Mouse (Mus musculus) forebrain, embryonic 11.5 days (tissue): ENCODE measurements at regions not wholly inside any gene's neighbourhood (a gene's known extent, or its start where the extent isn't known, plus 50 kb on each side); places are given as distances from the start of the nearest gene placed in this dataset.
"Not testable (repeated sequence)": the region's sequence is repeated elsewhere in the genome, so short reads cannot be mapped to it uniquely, and the experiment has no call there.

Source experiments
- ATAC-seq: fragments of 200-750 bp; cut with Nextera tagmentation; replicated peaks from 2 replicates; pipeline ENCODE4 v1.8.0; 2017; ENCODE audit warnings: moderate TSS enrichment; ENCODE audit not compliant: low FRiP score
- DNase-seq: peaks from one replicate; pipeline ENCODE4 v3.0.0-alpha.2; 2017; ENCODE audit warnings: low spot score
- H3K27ac ChIP-seq: fragments of 300-500 bp; sonication (generic); 2 replicates; pipeline ENCODE4 v1.5.1; 2014; ENCODE audit warnings: low read depth, low read length
- H3K27me3 ChIP-seq: fragments of 300-500 bp; sonication (generic); 2 replicates; pipeline ENCODE4 v1.6.1; 2014; ENCODE audit warnings: mild to moderate bottlenecking, low read length, mixed read lengths; ENCODE audit not compliant: control insufficient read depth, insufficient read depth
- H3K36me3 ChIP-seq: fragments of 300-500 bp; sonication (generic); 2 replicates; pipeline ENCODE4 v1.6.1; 2014; ENCODE audit warnings: mild to moderate bottlenecking, low read length, moderate library complexity, mixed read lengths; ENCODE audit not compliant: control insufficient read depth, insufficient read depth
- H3K4me1 ChIP-seq: fragments of 300-500 bp; sonication (generic); replicated peaks from 2 replicates; pipeline ENCODE4 v1.6.1; 2014; ENCODE audit warnings: low read length, mixed read lengths; ENCODE audit not compliant: control insufficient read depth, insufficient read depth
- H3K4me2 ChIP-seq: fragments of 300-500 bp; sonication (generic); 2 replicates; pipeline ENCODE4 v1.6.1; 2014; ENCODE audit warnings: low read depth, mild to moderate bottlenecking, low read length, moderate library complexity, mixed read lengths; ENCODE audit not compliant: severe bottlenecking
- H3K4me3 ChIP-seq: fragments of 300-500 bp; sonication (generic); 2 replicates; pipeline ENCODE4 v1.5.1; 2014; ENCODE audit warnings: low read depth, low read length
- H3K9ac ChIP-seq: fragments of 300-500 bp; sonication (generic); 2 replicates; pipeline ENCODE4 v1.6.1; 2014; ENCODE audit warnings: low read length
- H3K9me3 ChIP-seq: fragments of 300-500 bp; sonication (generic); 2 replicates; pipeline ENCODE4 v1.6.1; 2016; ENCODE audit warnings: low read length, mixed read lengths; ENCODE audit not compliant: control insufficient read depth
- WGBS: fragments of 180-500 bp; shearing (Covaris S2); extraction: QIAGEN DNeasy Blood & Tissue Kit; methylation state at CpG from one replicate; pipeline ENCODE4 v1.1.7; 2014; 5-methylcytosine and 5-hydroxymethylcytosine counted together

DNA sequence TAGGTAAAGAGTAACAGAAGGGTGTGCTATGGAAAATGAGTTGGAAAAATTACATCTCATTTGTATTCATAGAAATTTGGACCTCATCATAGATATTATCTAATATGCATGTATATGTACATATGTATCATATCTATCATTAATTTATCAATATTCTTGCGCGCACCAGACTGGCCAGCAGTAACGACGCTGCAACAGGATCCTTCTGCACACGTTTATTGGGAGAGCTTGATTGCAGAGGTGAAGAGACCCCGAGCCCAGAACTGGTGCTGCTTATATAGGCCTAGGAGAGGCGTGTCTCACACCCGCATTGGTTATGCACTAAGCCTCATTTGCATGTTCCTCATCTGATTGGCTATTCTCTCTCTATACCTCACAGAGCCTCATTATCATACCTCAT, 83.8 kb upstream of the Abca1 start:
- H3K4me1 ChIP-seq, H3K27me3 ChIP-seq, DNase-seq, H3K27ac ChIP-seq, H3K4me2 ChIP-seq, H3K9me3 ChIP-seq, H3K4me3 ChIP-seq, H3K36me3 ChIP-seq, ATAC-seq, H3K9ac ChIP-seq: not testable (repeated sequence)
- WGBS, result 91% methylated on average over 8 of the region's 8 CpGs

DNA sequence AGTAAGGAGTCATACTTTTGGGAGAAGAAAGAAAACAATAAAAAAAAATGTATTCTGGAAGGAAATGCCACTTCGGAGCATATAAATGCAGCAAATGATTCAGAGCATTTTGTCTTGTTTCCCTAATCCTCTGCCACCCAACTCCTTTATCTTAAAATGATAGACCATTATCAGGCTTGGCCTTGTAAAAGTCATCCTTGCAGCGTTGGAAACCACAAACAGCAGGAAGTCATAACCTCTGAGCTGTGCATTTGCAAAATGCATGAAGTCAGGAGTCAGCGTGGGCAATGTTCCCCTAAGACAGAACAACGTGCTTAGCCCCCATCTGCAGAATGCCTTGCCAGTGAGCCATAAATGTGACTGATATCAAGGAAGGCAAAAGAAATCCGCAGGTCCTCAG, 80.2 kb upstream of the Abca1 start:
- no peak for ATAC-seq
- Histone ChIP-seq H3K9ac (no peak overlapping the region), H3K4me3 (no peak overlapping the region), H3K4me1 (no peaks in the 10 kb centered on the region), H3K36me3 (no peaks in the 10 kb centered on the region), H3K27me3 (no peaks in the 10 kb centered on the region), H3K27ac (no peak overlapping the region), H3K9me3 (no peaks in the 10 kb centered on the region), H3K4me2 (no peak overlapping the region)
- WGBS, result 82% methylated on average over 5 of the region's 5 CpGs
- DNase-seq, result no peak

DNA sequence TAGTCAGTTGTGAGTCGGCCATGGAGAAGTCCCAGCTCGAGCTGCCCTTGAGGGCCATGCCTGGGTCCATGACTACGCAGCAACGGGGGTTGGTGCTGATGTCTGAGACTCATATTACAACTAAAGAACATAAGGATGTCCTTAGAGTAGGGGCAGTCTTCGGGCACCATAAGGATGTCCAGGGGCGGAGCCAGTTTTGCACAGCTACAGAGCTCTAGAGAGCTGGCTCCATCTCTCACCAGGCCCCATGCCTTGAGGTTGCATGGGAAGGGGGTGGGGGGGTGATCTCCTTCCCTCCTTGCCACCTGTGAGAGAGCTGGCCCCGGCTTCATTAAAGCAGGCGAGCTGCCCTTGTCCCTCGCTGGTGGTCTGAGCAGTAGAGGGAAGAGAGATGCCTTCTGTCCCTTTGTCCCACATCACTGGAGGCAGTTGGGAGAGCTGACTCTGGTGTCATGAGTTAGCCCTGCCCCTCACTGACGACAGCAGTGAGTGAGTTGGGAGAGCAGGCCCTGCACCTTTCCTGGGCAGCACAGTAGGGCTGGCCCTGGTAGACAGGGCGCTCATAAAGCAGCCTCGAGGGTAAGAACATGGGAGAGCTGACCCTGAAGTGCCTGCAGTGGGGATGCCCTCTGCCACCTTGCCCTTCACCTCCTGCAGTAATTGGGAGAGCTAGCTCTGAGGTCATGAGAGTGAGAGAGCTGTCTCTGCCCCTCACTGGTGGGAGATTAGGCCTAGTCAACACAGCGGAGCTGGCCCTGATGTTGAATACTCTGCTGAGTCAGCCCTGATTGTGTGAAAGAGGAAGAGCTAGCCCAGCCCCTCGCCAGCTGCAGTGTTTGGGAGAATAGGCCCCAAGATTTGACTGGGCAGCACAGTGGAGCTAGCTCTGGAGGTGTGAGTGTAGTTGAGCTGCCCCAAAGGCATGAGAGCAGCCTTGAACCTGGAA, 78.9 kb upstream of the Abca1 start:
- H3K4me2 ChIP-seq, result no peak overlapping the region
- WGBS, result 79% methylated on average over 14 of the region's 14 CpGs

DNA sequence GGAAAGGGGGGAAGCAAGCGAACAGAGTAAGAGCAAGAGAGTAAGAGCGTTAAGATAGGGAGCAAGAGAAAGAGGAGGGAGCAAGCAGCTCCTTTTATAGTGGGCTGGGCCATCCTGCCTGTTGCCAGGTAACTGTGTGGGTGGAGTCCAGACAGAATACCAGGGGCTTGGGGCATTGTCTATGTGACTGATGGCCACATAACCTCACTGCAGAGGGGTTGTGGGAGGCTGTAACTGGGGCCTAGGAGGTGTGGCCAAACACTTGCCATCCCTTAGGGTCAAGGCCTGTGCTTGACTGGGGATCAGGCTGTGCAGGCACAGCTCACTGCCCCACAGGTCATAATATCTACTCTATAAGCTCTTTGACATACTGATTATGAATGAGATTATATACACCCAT, 76.2 kb upstream of the Abca1 start:
- ATAC-seq (peak; percentile 42; the same call in 1 of the 2 replicates), DNase-seq (no peak)
- 46% methylated on average over 2 of the region's 2 CpGs for WGBS
- Histone ChIP-seq H3K27ac (no peak overlapping the region), H3K36me3 (no peaks in the 10 kb centered on the region), H3K4me1 (no peaks in the 10 kb centered on the region), H3K4me3 (no peak overlapping the region), H3K9ac (no peak overlapping the region), H3K9me3 (no peaks in the 10 kb centered on the region), H3K4me2 (no peak overlapping the region), H3K27me3 (no peaks in the 10 kb centered on the region)

More for the DNA sequence above, 78.9 kb upstream of the Abca1 start:
- DNase-seq, result no peak
- Histone ChIP-seq H3K4me1 (no peaks in the 10 kb centered on the region), H3K27me3 (no peaks in the 10 kb centered on the region), H3K4me3 (no peak overlapping the region), H3K36me3 (no peaks in the 10 kb centered on the region), H3K27ac (no peak overlapping the region), H3K9me3 (no peaks in the 10 kb centered on the region), H3K9ac (no peak overlapping the region)
- ATAC-seq, result no peak; the same call in 1 of the 2 replicates

DNA sequence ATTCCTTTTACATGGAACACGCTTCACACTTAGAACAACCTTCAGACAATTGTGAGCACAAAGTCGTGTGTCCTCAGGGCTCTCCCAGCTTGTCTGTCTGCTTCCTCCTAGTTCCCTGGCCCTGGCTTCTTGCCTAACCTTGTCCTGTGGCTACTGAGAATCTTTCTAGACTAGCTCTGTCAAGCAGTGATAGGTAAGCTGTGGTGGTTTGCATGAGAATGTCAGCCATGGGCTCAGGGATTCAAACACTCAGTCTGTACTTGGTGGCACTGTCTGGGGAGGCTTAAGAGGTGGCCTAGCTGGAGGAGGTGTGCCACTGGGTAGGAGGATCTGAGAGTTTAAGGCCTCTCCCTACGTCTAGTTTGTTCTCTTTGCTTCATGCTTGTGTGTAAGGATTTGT, 72.7 kb upstream of the Abca1 start:
- Histone ChIP-seq H3K4me1 (peaks cover 4% of the 10 kb centered on the region; the same call in 1 of the 2 replicates), H3K27ac (no peak overlapping the region), H3K9ac (no peak overlapping the region), H3K36me3 (no peaks in the 10 kb centered on the region), H3K27me3 (no peaks in the 10 kb centered on the region), H3K9me3 (no peaks in the 10 kb centered on the region), H3K4me2 (no peak overlapping the region), H3K4me3 (no peak overlapping the region)
- 59% methylated on average over 3 of the region's 3 CpGs for WGBS
- no peak for DNase-seq
- ATAC-seq, result no peak

DNA sequence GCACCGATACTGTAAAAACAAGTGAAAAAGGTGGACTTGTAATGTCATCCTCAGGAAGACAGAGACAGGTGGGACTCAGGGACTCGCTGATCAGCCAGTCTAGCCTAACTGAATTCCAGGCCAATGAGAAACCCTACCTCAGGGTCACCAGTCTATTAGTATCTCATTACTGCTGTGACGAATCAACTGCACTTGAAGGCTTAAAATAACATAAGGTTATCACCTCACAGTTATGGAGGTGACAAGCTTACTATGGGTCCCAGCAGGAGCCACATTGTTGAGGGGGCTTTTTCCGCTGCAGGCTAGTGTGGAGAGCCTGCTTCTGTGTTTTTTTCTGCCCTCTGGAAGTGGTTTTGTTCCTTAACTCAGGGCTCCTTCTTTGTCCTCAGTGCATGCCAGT, 72.2 kb upstream of the Abca1 start:
- DNase-seq, result no peak
- WGBS, result 55% methylated on average over 4 of the region's 4 CpGs
- H3K36me3 ChIP-seq, result no peaks in the 10 kb centered on the region
- no peak overlapping the region for H3K4me3 ChIP-seq
- no peak overlapping the region for H3K9ac ChIP-seq
- peaks cover 4% of the 10 kb centered on the region; the same call in 1 of the 2 replicates for H3K4me1 ChIP-seq
- no peak overlapping the region for H3K27ac ChIP-seq
- H3K4me2 ChIP-seq, result no peak overlapping the region
- H3K9me3 ChIP-seq, result no peaks in the 10 kb centered on the region
- no peak for ATAC-seq
- H3K27me3 ChIP-seq, result no peaks in the 10 kb centered on the region

DNA sequence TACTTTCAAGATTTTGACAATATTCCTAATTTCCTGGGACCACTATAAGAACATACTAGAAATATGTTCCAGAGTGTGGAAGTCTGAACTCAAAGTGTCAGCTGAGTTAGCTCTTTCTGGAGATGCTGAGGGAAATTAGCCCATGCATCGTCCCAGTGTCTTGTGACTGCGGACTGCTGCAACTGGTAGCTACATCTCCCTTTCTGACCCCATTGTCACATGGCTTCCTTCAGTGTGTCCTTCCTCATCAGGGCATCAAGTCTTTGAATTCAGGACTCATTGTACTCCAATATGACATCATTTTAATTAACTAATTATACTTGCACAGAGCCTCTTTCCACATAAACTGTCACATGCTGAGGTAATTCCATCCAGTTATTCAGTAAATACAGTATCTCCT, 71.4 kb upstream of the Abca1 start:
- Histone ChIP-seq H3K27me3 (no peaks in the 10 kb centered on the region), H3K4me3 (no peak overlapping the region), H3K9ac (no peak overlapping the region), H3K36me3 (no peaks in the 10 kb centered on the region), H3K4me1 (peaks cover 4% of the 10 kb centered on the region; the same call in 1 of the 2 replicates), H3K4me2 (no peak overlapping the region), H3K27ac (no peak overlapping the region), H3K9me3 (no peaks in the 10 kb centered on the region)
- WGBS, result 87% methylated on average over 2 of the region's 2 CpGs
- ATAC-seq (no peak), DNase-seq (no peak)

DNA sequence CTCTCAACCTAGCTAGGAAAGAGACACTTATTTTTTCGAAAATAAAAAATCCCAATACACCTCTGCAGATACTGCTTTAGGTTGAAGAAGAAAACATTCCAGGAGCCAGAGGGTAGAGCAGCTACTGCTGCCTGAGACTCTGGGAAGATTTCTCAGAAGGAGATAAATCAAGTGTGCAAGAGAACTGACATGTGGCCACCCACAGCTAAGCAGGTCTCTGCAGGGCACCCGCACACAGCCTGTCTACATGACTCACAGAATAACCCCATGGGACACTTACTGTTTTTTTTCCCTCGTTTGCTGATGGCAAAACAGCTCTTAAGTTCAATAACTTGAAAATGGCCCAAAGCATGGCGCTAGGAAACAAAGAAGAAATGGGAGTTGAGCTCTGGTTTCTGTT, 68.7 kb upstream of the Abca1 start:
- ATAC-seq, result no peak
- Histone ChIP-seq H3K4me3 (no peak overlapping the region), H3K4me1 (peaks cover 4% of the 10 kb centered on the region; the same call in 1 of the 2 replicates), H3K36me3 (no peaks in the 10 kb centered on the region), H3K9me3 (no peaks in the 10 kb centered on the region), H3K27me3 (no peaks in the 10 kb centered on the region), H3K4me2 (no peak overlapping the region), H3K9ac (no peak overlapping the region), H3K27ac (no peak overlapping the region)
- DNase-seq, result no peak
- 72% methylated on average over 4 of the region's 4 CpGs for WGBS

DNA sequence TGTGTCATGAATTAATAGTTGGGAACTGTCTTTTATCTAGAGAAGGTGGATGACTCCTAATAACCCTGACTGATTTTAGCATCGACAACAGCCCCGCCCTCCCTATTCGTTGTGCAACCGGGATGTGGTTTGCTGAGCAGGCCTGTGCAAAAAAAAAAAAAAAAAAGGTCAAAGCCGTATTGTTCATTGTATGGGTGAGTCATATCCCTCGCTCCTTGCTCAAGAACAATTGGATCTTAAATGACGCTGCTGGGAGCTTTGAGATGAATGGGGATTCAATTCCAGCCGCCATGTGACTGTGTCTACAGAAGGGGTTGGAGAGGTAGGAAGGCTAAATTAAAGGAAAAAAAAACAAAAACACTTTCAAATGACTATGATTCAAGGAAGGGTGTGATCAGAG, 68.1 kb upstream of the Abca1 start:
- ATAC-seq, result no peak; the same call in 1 of the 2 replicates
- Histone ChIP-seq H3K9me3 (no peaks in the 10 kb centered on the region), H3K27me3 (no peaks in the 10 kb centered on the region), H3K4me1 (peaks cover 4% of the 10 kb centered on the region; the same call in 1 of the 2 replicates), H3K9ac (no peak overlapping the region), H3K36me3 (no peaks in the 10 kb centered on the region), H3K4me3 (no peak overlapping the region), H3K27ac (no peak overlapping the region), H3K4me2 (no peak overlapping the region)
- 18% methylated on average over 8 of the region's 8 CpGs for WGBS
- no peak for DNase-seq
